Comparison of ENCODE assay signal across 8 mouse cellular contexts in genomic region chr6:134189575-134190132, GRCm38 (mm10).
DNase-seq lines count a peak whose midpoint lies in the region; ATAC-seq and TF ChIP-seq lines count a peak whose summit lies in the region.
"Had no signal": no experiment of that assay in that cellular context is flagged by ENCODE, and none has a peak within 500 bp of the region (broad histone marks: within the 10 kb centered on the region; RNA-seq: fewer than 3 reads in every experiment).

No protein-coding gene starts in this region.

- H3K9ac ChIP-seq in intestine, postnatal 0 days (ENCODE audit: low read depth, low read length), result no peak overlapping the region
- H3K9ac ChIP-seq in lung, embryonic 16.5 days (ENCODE audit: low read length), result peak overlapping the region; percentile 37; the same call in 1 of the 2 replicates

- H3K4me2 ChIP-seq in intestine, postnatal 0 days (replicated peaks; ENCODE audit: low read depth), result no peak overlapping the region
- H3K4me2 ChIP-seq in lung, embryonic 16.5 days (ENCODE audit: low read depth, low read length), result peak overlapping the region; percentile 32; the same call in 1 of the 2 replicates

- peaks cover 40% of the 10 kb centered on the region for H3K36me3 ChIP-seq in G1E (replicated peaks)
- H3K36me3 ChIP-seq in intestine, postnatal 0 days (ENCODE audit: control insufficient read depth, insufficient read depth), result no peaks in the 10 kb centered on the region
- no peaks in the 10 kb centered on the region for H3K36me3 ChIP-seq in lung, embryonic 16.5 days (ENCODE audit: control insufficient read depth, insufficient read depth, low read length)

- peak overlapping the region; percentile 64 for H3K27ac ChIP-seq in intestine, postnatal 0 days (ENCODE audit: low read depth, low read length)
- peak overlapping the region; percentile 87 for H3K27ac ChIP-seq in lung, embryonic 16.5 days (ENCODE audit: low read length)

- TF ChIP-seq CTCF in G1E (IDR thresholded peaks at IDR 0.05; ENCODE audit: low read depth, low read length), result no peak
- TF ChIP-seq CTCF in intestine, postnatal 0 days (IDR thresholded peaks at IDR 0.05; ENCODE audit: low read depth), result no peak

- peaks cover 37% of the 10 kb centered on the region for H3K4me1 ChIP-seq in G1E (ENCODE audit: insufficient read depth, low read depth, low read length)
- peaks cover 4% of the 10 kb centered on the region for H3K4me1 ChIP-seq in intestine, postnatal 0 days (replicated peaks; ENCODE audit: control insufficient read depth, insufficient read depth, low read length)
- peaks cover 54% of the 10 kb centered on the region for H3K4me1 ChIP-seq in lung, embryonic 16.5 days (replicated peaks; ENCODE audit: control insufficient read depth, insufficient read depth, low read length)

- H3K27me3 ChIP-seq in G1E (ENCODE audit: insufficient read depth, low read length), result no peaks in the 10 kb centered on the region
- no peaks in the 10 kb centered on the region for H3K27me3 ChIP-seq in intestine, postnatal 0 days (replicated peaks; ENCODE audit: control insufficient read depth, insufficient read depth, low read length)
- H3K27me3 ChIP-seq in lung, embryonic 16.5 days (ENCODE audit: control insufficient read depth, insufficient read depth, low read depth, low read length), result no peaks in the 10 kb centered on the region

- ATAC-seq in G1E (ENCODE audit: extremely low read depth, insufficient number of reproducible peaks, low FRiP score, poor library complexity, severe bottlenecking), result peak; percentile 72
- peak; percentile 42; the same call in 1 of the 2 replicates for ATAC-seq in intestine, postnatal 0 days
- peak; percentile 70 for ATAC-seq in lung, embryonic 16.5 days (ENCODE audit: low read depth)
- ATAC-seq in erythroid progenitor cell, adult 5-6 weeks (replicated peaks; ENCODE audit: low FRiP score, poor library complexity, severe bottlenecking), result no peak

- H3K4me3 ChIP-seq in G1E (ENCODE audit: low read depth, low read length), result no peak overlapping the region; the same call in 1 of the 2 replicates
- H3K4me3 ChIP-seq in intestine, postnatal 0 days (ENCODE audit: low read depth, low read length), result no peak overlapping the region
- no peak overlapping the region for H3K4me3 ChIP-seq in lung, embryonic 16.5 days (ENCODE audit: low read length)
- H3K4me3 ChIP-seq: erythroblast, embryonic 14.5 days had no signal

- peak; percentile 65 for DNase-seq in G1E (ENCODE audit: low spot score)
- DNase-seq in adrenal gland, postnatal 25 days, result peak; percentile 70
- DNase-seq in heart, adult 18-20 months, result peak; percentile 54 to 81
- peak; percentile 77 for DNase-seq in retina, postnatal 1 day

- H3K9me3 ChIP-seq in G1E (replicated peaks), result no peaks in the 10 kb centered on the region
- H3K9me3 ChIP-seq in intestine, postnatal 0 days (ENCODE audit: control insufficient read depth), result no peaks in the 10 kb centered on the region
- no peaks in the 10 kb centered on the region for H3K9me3 ChIP-seq in lung, embryonic 16.5 days (ENCODE audit: control insufficient read depth, low read length)

- WGBS in intestine, postnatal 0 days, result 28% methylated on average over 7 of the region's 7 CpGs
- WGBS in lung, embryonic 16.5 days, result 10% methylated on average over 7 of the region's 7 CpGs
